Mouse (Mus musculus) olfactory bulb, adult 2 months (tissue): Measurements from ENCODE around the gene Fndc3b.

Source experiments
- CTCF ChIP-seq: fragments of 200-500 bp; IDR thresholded peaks from 2 replicates; pipeline ENCODE4 v1.5.1; 2012; ENCODE audit warnings: low read depth, mild to moderate bottlenecking, low read length, moderate library complexity; ENCODE audit not compliant: insufficient read depth
- POLR2A ChIP-seq: fragments of 200-500 bp; IDR thresholded peaks from 2 replicates; pipeline ENCODE4 v1.6.1; 2012; ENCODE audit warnings: mild to moderate bottlenecking, low read depth, low read length, moderate library complexity; ENCODE audit not compliant: insufficient read depth

DNA sequence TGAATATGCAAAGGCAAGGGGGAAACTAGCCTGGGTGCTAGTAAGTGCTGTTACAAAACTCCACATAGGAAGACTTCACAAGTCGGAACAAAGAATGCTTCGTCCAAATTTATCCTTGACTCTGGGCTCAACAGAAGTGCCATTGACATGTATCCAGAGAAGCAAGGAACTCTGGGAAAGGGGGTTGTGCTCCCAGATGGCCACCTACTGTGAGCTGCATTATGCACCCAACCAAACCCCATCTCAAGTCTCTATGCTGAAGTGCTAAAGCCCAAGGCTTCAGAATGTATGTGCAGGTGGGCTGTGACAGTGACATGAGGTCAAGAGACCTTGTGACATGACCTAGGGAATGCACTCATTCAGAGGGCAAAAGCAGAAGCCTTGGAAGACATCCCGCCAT, 165.5 kb downstream of the Fndc3b start:
- no peak for TF ChIP-seq POLR2A
- TF ChIP-seq CTCF, result no peak
